In genomic region chr8:78510094-78510493, GRCm38 (mm10) we compare ENCODE assay signal across 8 mouse cellular contexts. TPM values are rescaled to one million over a fixed set of nuclear protein-coding genes. Genes with fewer than 3 reads are reported as not detected.
A peak's percentile ranks its signal among the peaks of the same experiment; 100 is the strongest.
DNase-seq lines count a peak whose midpoint lies in the region; ATAC-seq and TF ChIP-seq lines count a peak whose summit lies in the region.

No protein-coding gene starts in this region.

- H3K4me3 ChIP-seq in brown adipose tissue, adult 24 weeks (ENCODE audit: insufficient read depth, low read depth, low read length): peak overlapping the region; percentile 96
- H3K4me3 ChIP-seq in heart, embryonic 12.5 days: peak overlapping the region; percentile 86
- peak overlapping the region; percentile 93 for H3K4me3 ChIP-seq in limb, embryonic 11.5 days (ENCODE audit: low read depth, low read length)
- peak overlapping the region; percentile 94 for H3K4me3 ChIP-seq in midbrain, postnatal 0 days (ENCODE audit: low read depth, low read length)

- DNase-seq in adrenal gland, postnatal 14 days: peak; percentile 22
- DNase-seq in adrenal gland, postnatal 25 days: no peak
- peak; percentile 38 for DNase-seq in limb, embryonic 11.5 days (ENCODE audit: low spot score)
- peak; percentile 39 for DNase-seq in midbrain, postnatal 0 days (ENCODE audit: low spot score)
- no peak for DNase-seq in layer of hippocampus, postnatal 25 days (ENCODE audit: extremely low spot score in 1 of 2, low spot score in 1 of 2)
- no peak for DNase-seq in layer of hippocampus, postnatal 36 days

- no peak for TF ChIP-seq CTCF in midbrain, postnatal 0 days (IDR thresholded peaks at IDR 0.05)

- peak overlapping the region; percentile 98 for H3K9ac ChIP-seq in heart, embryonic 12.5 days
- H3K9ac ChIP-seq in limb, embryonic 11.5 days (ENCODE audit: low read length): peak overlapping the region; percentile 100
- peak overlapping the region; percentile 97 for H3K9ac ChIP-seq in midbrain, postnatal 0 days (replicated peaks; ENCODE audit: low read length, poor library complexity, severe bottlenecking)

- H3K4me1 ChIP-seq in brown adipose tissue, adult 24 weeks (ENCODE audit: control insufficient read depth, insufficient read depth, insufficient read length, low read length): 0 out of 2 replicates have a peak, but pooled peaks cover 2% of the 10 kb centered on the region
- peaks cover 10% of the 10 kb centered on the region for H3K4me1 ChIP-seq in heart, embryonic 12.5 days (replicated peaks)
- H3K4me1 ChIP-seq in limb, embryonic 11.5 days (ENCODE audit: control insufficient read depth, insufficient read depth, low read length): no peaks in the 10 kb centered on the region
- no peaks in the 10 kb centered on the region for H3K4me1 ChIP-seq in midbrain, postnatal 0 days (ENCODE audit: insufficient read depth, low read length)

- no peaks in the 10 kb centered on the region for H3K27me3 ChIP-seq in heart, embryonic 12.5 days (replicated peaks)
- H3K27me3 ChIP-seq in limb, embryonic 11.5 days (ENCODE audit: control insufficient read depth, insufficient read depth, low read length): no peaks in the 10 kb centered on the region
- no peaks in the 10 kb centered on the region for H3K27me3 ChIP-seq in midbrain, postnatal 0 days (ENCODE audit: insufficient read depth, low read length)

- H3K36me3 ChIP-seq in heart, embryonic 12.5 days: peaks cover 10% of the 10 kb centered on the region
- H3K36me3 ChIP-seq in limb, embryonic 11.5 days (ENCODE audit: control insufficient read depth, insufficient read depth, low read length): 0 out of 2 replicates have a peak, but pooled peaks cover 4% of the 10 kb centered on the region
- no peaks in the 10 kb centered on the region for H3K36me3 ChIP-seq in midbrain, postnatal 0 days (ENCODE audit: insufficient read depth, low read length)

- peak overlapping the region; percentile 92 for H3K4me2 ChIP-seq in heart, embryonic 12.5 days
- H3K4me2 ChIP-seq in limb, embryonic 11.5 days (ENCODE audit: low read depth, severe bottlenecking): peak overlapping the region; percentile 90
- H3K4me2 ChIP-seq in midbrain, postnatal 0 days (ENCODE audit: low read depth, low read length, poor library complexity, severe bottlenecking): peak overlapping the region; percentile 89

- H3K27ac ChIP-seq in brown adipose tissue, adult 24 weeks (replicated peaks; ENCODE audit: low read depth, low read length): 0 out of 2 replicates have a peak overlapping the region, but pooled peaks have one; percentile 91
- H3K27ac ChIP-seq in heart, embryonic 12.5 days (ENCODE audit: poor library complexity, severe bottlenecking): peak overlapping the region; percentile 96
- H3K27ac ChIP-seq in limb, embryonic 11.5 days (replicated peaks; ENCODE audit: low read depth, low read length): no peak overlapping the region; the same call in 1 of the 2 replicates
- peak overlapping the region; percentile 99 for H3K27ac ChIP-seq in midbrain, postnatal 0 days (ENCODE audit: low read depth, low read length)

- 0% methylated on average over 11 of the region's 11 CpGs for WGBS in heart, embryonic 12.5 days
- WGBS in limb, embryonic 11.5 days: under 1% methylated on average over 11 of the region's 11 CpGs
- 0% methylated on average over 11 of the region's 11 CpGs for WGBS in midbrain, postnatal 0 days

- H3K9me3 ChIP-seq in heart, embryonic 12.5 days (replicated peaks): no peaks in the 10 kb centered on the region
- H3K9me3 ChIP-seq in limb, embryonic 11.5 days (ENCODE audit: control insufficient read depth, low read length): no peaks in the 10 kb centered on the region
- no peaks in the 10 kb centered on the region for H3K9me3 ChIP-seq in midbrain, postnatal 0 days (ENCODE audit: low read length)

- no peak for ATAC-seq in heart, embryonic 12.5 days (ENCODE audit: insufficient number of reproducible peaks, low FRiP score)
- ATAC-seq in limb, embryonic 11.5 days (ENCODE audit: insufficient number of reproducible peaks, low FRiP score, low TSS enrichment, low read depth): no peak
- no peak for ATAC-seq in midbrain, postnatal 0 days (ENCODE audit: low FRiP score)

RNA-seq across cellular contexts. Expression of gene Slc10a7, which starts 0.9 kb away (rescaled TPM):
- total RNA-seq in adrenal gland, postnatal 14 days (2021): 16.6 and 19.8 TPM in 2 replicates
- 20.6 and 22.9 TPM in 2 replicates for total RNA-seq in adrenal gland, postnatal 25 days (2021)
- polyA plus RNA-seq in brown adipose tissue, adult 24 weeks (2012; ENCODE audit: insufficient read depth, insufficient read length, missing spikeins): 5.3 and 6.0 TPM in 2 replicates
- polyA plus RNA-seq in heart, embryonic 12.5 days (2016; fragmentation: Nextera tagmentation; extraction: Ambion mirVana): 11.8 and 12.9 TPM in 2 replicates
- 10.0 and 10.3 TPM in 2 replicates for polyA plus RNA-seq in limb, embryonic 11.5 days (2014; fragmentation: Nextera tagmentation; extraction: Ambion mirVana)
- total RNA-seq in midbrain, postnatal 0 days (2014; rRNA removed): 10.9 and 14.9 TPM in 2 replicates
- 6.3 and 7.7 TPM in 2 replicates for polyA plus RNA-seq in midbrain, postnatal 0 days (2015; fragmentation: Nextera tagmentation; extraction: Ambion mirVana)
- total RNA-seq in layer of hippocampus, postnatal 25 days (2021): 1 to 10 TPM; 5.7 to 6.1 TPM
- 1 to 10 TPM; 7.0 to 9.1 TPM for total RNA-seq in layer of hippocampus, postnatal 36 days (2021)

RNA-seq across cellular contexts. Expression of gene Rbmxl1, which starts 1.4 kb away (rescaled TPM):
- total RNA-seq in adrenal gland, postnatal 14 days (2021): 59.8 and 66.2 TPM in 2 replicates
- 49.8 and 52.9 TPM in 2 replicates for total RNA-seq in adrenal gland, postnatal 25 days (2021)
- 10.9 and 17.8 TPM in 2 replicates for polyA plus RNA-seq in brown adipose tissue, adult 24 weeks (2012; ENCODE audit: insufficient read depth, insufficient read length, missing spikeins)
- polyA plus RNA-seq in heart, embryonic 12.5 days (2016; fragmentation: Nextera tagmentation; extraction: Ambion mirVana): 164 and 175 TPM in 2 replicates
- 429 and 438 TPM in 2 replicates for polyA plus RNA-seq in limb, embryonic 11.5 days (2014; fragmentation: Nextera tagmentation; extraction: Ambion mirVana)
- total RNA-seq in midbrain, postnatal 0 days (2014; rRNA removed): 67.8 and 94.2 TPM in 2 replicates
- polyA plus RNA-seq in midbrain, postnatal 0 days (2015; fragmentation: Nextera tagmentation; extraction: Ambion mirVana): 139 and 141 TPM in 2 replicates
- total RNA-seq in layer of hippocampus, postnatal 25 days (2021): 10 to 100 TPM; 51.9 to 61.9 TPM
- 10 to 100 TPM; 51.5 to 56.1 TPM for total RNA-seq in layer of hippocampus, postnatal 36 days (2021)

Comparison
In these comparisons a context has a peak if more than half of its experiments do, and no peak if none do; other contexts are left out.
1. DNase-seq: peak in adrenal gland, postnatal 14 days (single experiment), limb, embryonic 11.5 days (single experiment) and midbrain, postnatal 0 days (single experiment); none in adrenal gland, postnatal 25 days (single experiment), layer of hippocampus, postnatal 25 days (0 of 2) and layer of hippocampus, postnatal 36 days (0 of 2).
2. Peak in every context shown above with its lines, with median percentiles within 50 percentile points of each other: H3K4me3 ChIP-seq, H3K4me2 ChIP-seq and H3K9ac ChIP-seq.